Mouse (Mus musculus) cortical plate, adult 2 months (tissue): ENCODE measurements around the gene Kirrel3. TPM values are rescaled to one million over a fixed set of nuclear protein-coding genes. Genes with fewer than 3 reads are reported as not detected.

Source experiments
- H3K27ac ChIP-seq: fragments of 200-500 bp; 2 replicates; pipeline ENCODE4 v1.5.1; 2012; ENCODE audit warnings: low read length, control low read depth, inconsistent platforms; ENCODE audit not compliant: insufficient read depth
- H3K4me1 ChIP-seq: fragments of 200-500 bp; 2 replicates; pipeline ENCODE4 v1.6.1; 2011; ENCODE audit warnings: low read length; ENCODE audit not compliant: control insufficient read depth, insufficient read depth
- H3K4me3 ChIP-seq: fragments of 200-500 bp; 2 replicates; pipeline ENCODE4 v1.5.1; 2011; ENCODE audit warnings: mild to moderate bottlenecking, low read length, control low read depth; ENCODE audit not compliant: insufficient read depth
- CTCF ChIP-seq: fragments of 200-500 bp; IDR thresholded peaks from 2 replicates; pipeline ENCODE4 v1.5.1; 2011; ENCODE audit warnings: mild to moderate bottlenecking, control low read depth, low read length; ENCODE audit not compliant: insufficient read depth; ENCODE audit errors: extremely low read depth
- POLR2A ChIP-seq: fragments of 200-500 bp; IDR thresholded peaks from 2 replicates; pipeline ENCODE4 v1.6.1; 2011; ENCODE audit warnings: mild to moderate bottlenecking, low read length, control low read depth; ENCODE audit not compliant: insufficient read depth; ENCODE audit errors: extremely low read depth
- polyA plus RNA-seq: library from polyadenylated mRNA; depleted of rRNA; stranded (reverse); fragments of >200 nt; gene quantifications from 2 replicates; pipeline ENCODE4 v1.2.3, GENCODE M21; 2012

Gene Kirrel3
- polyA plus RNA-seq, 1 experiment = 23.1 TPM

DNA sequence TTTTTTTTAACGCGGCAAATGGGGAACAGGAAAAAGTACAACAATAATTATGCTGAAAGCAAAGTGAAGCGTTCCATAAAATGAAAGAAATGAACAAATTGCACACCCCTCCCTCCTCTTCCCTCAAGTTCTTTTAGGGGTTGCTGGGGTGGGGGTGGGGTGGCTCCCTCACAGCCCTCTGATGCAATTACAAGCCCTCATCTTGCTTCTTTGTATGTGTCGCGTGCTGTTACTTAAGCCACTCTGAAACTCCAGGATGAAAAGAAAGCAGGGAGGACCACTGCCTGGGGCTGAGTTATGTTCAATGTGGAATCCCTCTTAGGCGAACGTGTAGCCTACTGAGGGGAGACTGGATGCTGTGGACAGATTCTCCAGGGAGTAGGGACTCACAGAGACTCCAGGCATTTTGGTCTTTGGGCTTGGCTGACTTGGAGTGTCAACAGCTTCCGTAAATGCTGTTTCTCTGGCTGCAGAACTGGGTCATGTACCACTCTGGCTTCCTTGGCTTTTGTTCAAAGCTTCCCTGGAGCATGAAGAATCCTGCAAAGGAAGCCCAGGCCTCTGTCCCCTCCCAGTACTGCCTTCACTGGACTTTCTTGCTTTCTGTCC, 72.7 kb downstream of the Kirrel3 start:
- Histone ChIP-seq H3K27ac (no peak overlapping the region), H3K4me1 (peaks cover 10% of the 10 kb centered on the region; the same call in 1 of the 2 replicates), H3K4me3 (no peak overlapping the region)
- TF ChIP-seq CTCF (no peak), POLR2A (no peak)

DNA sequence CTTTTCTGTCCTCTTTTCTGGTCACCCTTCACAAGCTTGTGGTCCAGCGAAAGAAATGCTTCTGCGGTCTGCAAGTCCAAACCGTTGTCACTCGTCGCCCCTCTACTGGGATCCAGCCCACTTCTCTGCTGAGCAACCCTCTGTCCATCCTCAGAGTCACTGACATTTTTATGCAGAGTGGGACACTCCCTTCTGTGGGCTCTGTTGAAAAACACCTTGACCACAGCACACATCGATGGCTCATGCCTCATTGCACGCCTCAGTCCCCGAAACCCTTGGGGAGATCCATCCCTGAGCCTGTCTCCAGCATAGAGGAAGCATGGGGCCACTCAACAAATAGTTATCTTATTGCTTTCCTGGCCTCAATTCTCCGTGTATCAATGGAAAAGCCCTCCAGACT, 73.4 kb downstream of the Kirrel3 start:
- TF ChIP-seq CTCF = no peak
- TF ChIP-seq POLR2A = no peak
- Histone ChIP-seq H3K4me1 (peaks cover 10% of the 10 kb centered on the region; the same call in 1 of the 2 replicates), H3K27ac (no peak overlapping the region)

DNA sequence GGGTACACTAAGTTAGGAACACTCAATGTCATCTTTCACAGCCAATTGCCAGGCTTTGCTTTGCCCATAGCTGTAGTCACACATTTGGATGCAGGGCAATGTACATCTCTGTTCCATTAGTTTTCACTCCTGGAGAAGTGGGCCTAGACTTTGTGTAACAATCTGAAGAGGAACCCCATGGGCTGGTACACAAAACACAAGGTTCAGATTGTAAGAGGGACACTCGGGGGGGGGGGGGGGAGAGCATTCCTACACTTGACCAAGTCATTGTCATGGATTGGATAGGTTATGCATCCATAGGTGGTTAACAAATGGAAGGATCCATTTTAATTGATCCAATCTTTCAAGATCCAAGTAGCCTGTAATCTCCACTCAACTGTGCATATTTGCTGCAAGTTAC, 75.6 kb downstream of the Kirrel3 start:
- Histone ChIP-seq H3K27ac (no peak overlapping the region), H3K4me1 (peaks cover 10% of the 10 kb centered on the region; the same call in 1 of the 2 replicates), H3K4me3 (no peak overlapping the region)
- TF ChIP-seq POLR2A (no peak), CTCF (no peak)

More for the DNA sequence above, 73.4 kb downstream of the Kirrel3 start:
- H3K4me3 ChIP-seq = no peak overlapping the region

DNA sequence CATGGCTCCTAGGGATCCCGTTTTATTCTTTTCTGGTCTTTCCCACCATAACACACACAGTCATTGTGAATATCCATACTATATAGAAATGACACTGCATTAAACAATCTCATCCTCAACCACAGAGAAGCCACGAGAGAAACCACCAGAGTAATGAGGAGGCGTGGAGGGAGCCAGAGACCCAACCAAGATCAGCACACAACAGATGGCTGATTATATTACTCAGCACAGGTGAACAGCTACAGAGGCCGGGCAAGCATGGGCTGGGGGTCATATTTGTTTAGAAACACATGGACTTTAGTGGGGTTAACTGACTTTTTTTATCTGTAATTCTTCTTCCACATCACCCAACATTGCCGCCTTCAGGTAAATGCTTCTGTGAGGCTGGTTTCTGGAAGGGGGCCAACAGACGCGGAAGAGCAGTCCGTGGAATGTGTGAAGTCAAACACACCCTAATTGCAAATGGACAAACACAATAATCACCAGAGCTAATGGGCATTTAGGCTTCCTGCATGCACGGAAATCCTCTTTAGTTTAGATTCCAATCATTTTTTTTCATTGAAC, 76.8 kb downstream of the Kirrel3 start:
- TF ChIP-seq POLR2A = no peak
- TF ChIP-seq CTCF = no peak
- no peak overlapping the region for H3K4me3 ChIP-seq
- peaks cover 8% of the 10 kb centered on the region; the same call in 1 of the 2 replicates for H3K4me1 ChIP-seq
- no peak overlapping the region for H3K27ac ChIP-seq

DNA sequence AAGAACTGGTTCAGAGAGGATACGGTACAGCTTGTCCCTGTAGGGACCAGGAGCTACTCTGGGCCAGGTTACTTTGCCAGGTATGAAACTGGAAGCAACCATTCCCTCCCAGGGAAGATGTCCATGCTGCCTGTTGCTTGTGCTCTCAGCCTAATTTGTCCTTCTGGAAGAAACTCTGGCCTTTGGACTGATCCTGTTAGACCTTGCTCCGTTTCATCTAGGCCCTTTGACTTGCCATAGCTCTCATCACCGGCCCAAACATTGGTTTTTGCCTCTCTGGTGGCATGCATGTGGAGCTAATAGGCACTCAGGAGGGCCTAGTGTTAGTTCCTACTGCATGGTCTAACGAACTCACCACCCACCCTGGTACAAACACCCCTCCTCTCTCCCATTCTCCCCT, 88.2 kb downstream of the Kirrel3 start:
- H3K4me3 ChIP-seq = no peak overlapping the region
- TF ChIP-seq CTCF = no peak

DNA sequence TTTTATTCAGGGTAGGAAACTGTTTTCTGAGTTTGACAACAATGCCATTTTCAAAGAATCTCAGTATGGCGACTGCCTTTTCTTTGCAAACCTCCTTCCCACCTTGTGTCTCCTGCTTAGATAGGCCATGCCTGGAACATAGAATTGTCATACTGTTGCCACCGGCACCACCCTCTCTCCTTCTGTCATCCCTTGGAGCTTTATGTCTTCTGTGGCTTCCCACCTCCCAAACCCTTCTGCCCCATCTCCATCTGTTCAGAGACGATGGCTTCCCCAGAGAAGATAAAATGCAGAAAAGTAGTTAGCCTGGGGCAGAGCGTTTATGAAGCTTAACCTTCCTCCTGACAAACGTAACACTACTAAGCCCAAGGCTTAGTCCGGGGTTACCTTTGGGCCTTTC, 88.9 kb downstream of the Kirrel3 start:
- H3K4me1 ChIP-seq = peaks cover 7% of the 10 kb centered on the region; the same call in 1 of the 2 replicates
- H3K4me3 ChIP-seq = no peak overlapping the region
- H3K27ac ChIP-seq = no peak overlapping the region
- TF ChIP-seq CTCF (no peak), POLR2A (no peak)

More for the DNA sequence above, 88.2 kb downstream of the Kirrel3 start:
- Histone ChIP-seq H3K27ac (no peak overlapping the region), H3K4me1 (peaks cover 6% of the 10 kb centered on the region; the same call in 1 of the 2 replicates)

DNA sequence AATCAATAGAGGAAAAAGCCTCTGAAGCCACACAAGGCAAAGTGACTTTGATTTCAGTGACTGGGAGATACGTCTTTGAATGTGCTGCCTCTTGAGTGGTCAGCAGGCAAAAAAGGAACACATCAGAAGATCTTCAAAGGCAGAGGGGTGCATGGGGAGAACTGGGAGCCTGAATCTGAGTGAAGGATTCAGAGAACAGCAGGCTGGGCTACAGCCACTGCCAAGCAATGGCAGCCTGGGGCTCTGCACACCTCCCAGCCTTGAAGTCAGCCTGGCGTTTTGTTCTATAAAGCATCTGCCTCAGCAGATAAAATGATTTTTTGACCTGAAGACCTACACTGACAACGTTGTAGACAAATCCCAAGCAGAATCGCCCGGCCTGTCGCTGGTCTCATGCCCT, 93.5 kb downstream of the Kirrel3 start:
- TF ChIP-seq POLR2A (no peak), CTCF (no peak)
- H3K4me1 ChIP-seq = peaks cover 10% of the 10 kb centered on the region; the same call in 1 of the 2 replicates
- no peak overlapping the region for H3K27ac ChIP-seq
- H3K4me3 ChIP-seq = no peak overlapping the region

DNA sequence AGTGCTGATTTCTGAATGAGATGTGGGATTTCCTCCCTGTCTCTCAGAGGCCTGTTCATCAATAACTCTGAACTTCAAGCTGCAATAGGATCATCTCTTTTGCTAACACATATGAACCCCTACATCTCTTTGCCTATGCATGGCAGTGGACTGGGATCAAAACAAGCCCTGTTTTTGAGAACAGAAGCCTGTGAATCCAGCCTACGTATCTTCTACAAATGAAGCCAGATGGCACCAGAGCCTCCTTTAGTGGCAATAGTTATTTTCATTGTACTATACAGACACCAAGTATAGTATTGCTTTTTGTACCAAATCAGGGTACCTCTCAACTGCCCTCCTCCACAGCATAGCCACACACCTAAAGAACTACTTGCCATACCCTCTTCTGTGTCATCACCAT, 94.4 kb downstream of the Kirrel3 start:
- no peak for TF ChIP-seq CTCF
- no peak for TF ChIP-seq POLR2A
- H3K4me3 ChIP-seq = no peak overlapping the region
- H3K27ac ChIP-seq = no peak overlapping the region
- peaks cover 5% of the 10 kb centered on the region; the same call in 1 of the 2 replicates for H3K4me1 ChIP-seq

DNA sequence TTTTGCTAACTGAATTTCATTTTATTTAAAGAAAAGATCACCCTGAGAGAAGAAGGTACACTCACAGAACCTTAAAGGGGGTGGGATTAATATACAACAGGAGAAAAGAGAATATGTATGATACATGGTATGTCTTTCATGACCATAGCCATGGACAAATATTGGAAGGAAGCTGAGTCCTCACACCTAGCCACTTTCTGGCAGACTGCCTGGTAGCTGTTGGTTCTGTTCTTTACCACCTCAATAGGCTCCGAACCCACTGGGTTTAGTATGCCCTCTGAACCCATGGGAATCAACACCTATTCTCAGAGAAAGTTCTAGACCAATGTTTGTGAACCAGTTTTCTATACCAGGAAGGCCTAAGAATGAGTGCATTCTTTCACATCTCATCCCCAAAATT, 96.8 kb downstream of the Kirrel3 start:
- TF ChIP-seq POLR2A = no peak
- no peak for TF ChIP-seq CTCF
- H3K4me3 ChIP-seq = no peak overlapping the region
- H3K27ac ChIP-seq = no peak overlapping the region
- peaks cover 5% of the 10 kb centered on the region; the same call in 1 of the 2 replicates for H3K4me1 ChIP-seq

DNA sequence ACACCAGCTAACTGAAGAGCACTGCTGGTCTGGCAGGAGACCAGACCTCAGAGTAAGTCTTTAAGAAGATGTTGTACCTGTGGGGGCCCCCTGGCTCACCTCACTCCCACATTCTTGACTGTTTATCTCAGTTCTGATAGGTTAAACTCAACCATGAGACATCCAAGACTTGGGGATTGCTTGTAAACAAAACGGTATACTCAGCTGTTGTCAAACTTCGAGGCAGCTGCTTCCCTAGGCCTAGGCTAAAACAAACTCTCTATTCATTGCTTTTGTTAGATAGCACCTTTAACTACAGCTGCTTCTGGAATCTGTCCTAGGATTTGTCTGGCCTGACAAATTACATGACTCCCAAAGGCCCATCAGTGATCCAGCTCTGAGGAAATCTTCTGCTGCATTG, 99.8 kb downstream of the Kirrel3 start:
- no peak overlapping the region for H3K27ac ChIP-seq
- H3K4me3 ChIP-seq = no peak overlapping the region
- TF ChIP-seq POLR2A = no peak
- no peak for TF ChIP-seq CTCF
- peaks cover 2% of the 10 kb centered on the region; the same call in 1 of the 2 replicates for H3K4me1 ChIP-seq
